Mouse (Mus musculus) midbrain, embryonic 13.5 days (tissue): ENCODE data around the gene Nmnat2. TPM values are rescaled to one million over a fixed set of nuclear protein-coding genes. Genes with fewer than 3 reads are reported as not detected.
"Not testable (repeated sequence)": the region's sequence is repeated elsewhere in the genome, so short reads cannot be mapped to it uniquely, and the experiment has no call there.

ENCODE experiments used
- ATAC-seq: fragments of 200-750 bp; cut with Nextera tagmentation; 2 replicates; pipeline ENCODE4 v1.8.0; 2017; ENCODE audit warnings: mild to moderate bottlenecking, moderate TSS enrichment, moderate library complexity
- H3K27ac ChIP-seq: fragments of 300-500 bp; sonication (generic); 2 replicates; pipeline ENCODE4 v1.5.1; 2015; ENCODE audit warnings: inconsistent platforms, mild to moderate bottlenecking, moderate library complexity
- H3K27me3 ChIP-seq: fragments of 300-500 bp; sonication (generic); 2 replicates; pipeline ENCODE4 v1.6.1; 2015; ENCODE audit warnings: mild to moderate bottlenecking, inconsistent platforms
- H3K36me3 ChIP-seq: fragments of 300-500 bp; sonication (generic); 2 replicates; pipeline ENCODE4 v1.6.1; 2015; ENCODE audit warnings: mild to moderate bottlenecking, inconsistent platforms
- H3K4me1 ChIP-seq: fragments of 300-500 bp; sonication (generic); replicated peaks from 2 replicates; pipeline ENCODE4 v1.6.1; 2015; ENCODE audit warnings: inconsistent platforms
- H3K4me2 ChIP-seq: fragments of 300-500 bp; sonication (generic); replicated peaks from 2 replicates; pipeline ENCODE4 v1.6.1; 2015; ENCODE audit warnings: moderate library complexity, mild to moderate bottlenecking, inconsistent platforms
- H3K4me3 ChIP-seq: fragments of 300-500 bp; sonication (generic); replicated peaks from 2 replicates; pipeline ENCODE4 v1.5.1; 2015; ENCODE audit warnings: mild to moderate bottlenecking, inconsistent platforms
- H3K9ac ChIP-seq: fragments of 300-500 bp; sonication (generic); replicated peaks from 2 replicates; pipeline ENCODE4 v1.6.1; 2015; ENCODE audit warnings: mild to moderate bottlenecking, inconsistent platforms
- H3K9me3 ChIP-seq: fragments of 300-500 bp; sonication (generic); 2 replicates; pipeline ENCODE4 v1.6.1; 2016; ENCODE audit warnings: mild to moderate bottlenecking, inconsistent platforms
- WGBS: fragments of 180-500 bp; shearing (Covaris S2); methylation state at CpG from one replicate; pipeline ENCODE4 v1.1.7; 2015; 5-methylcytosine and 5-hydroxymethylcytosine counted together
- polyA plus RNA-seq: library from polyadenylated mRNA; unstranded; fragments of >200 nt; fragmentation: Nextera tagmentation; extraction: Ambion mirVana; gene quantifications from 2 replicates; pipeline ENCODE4 v1.2.1, GENCODE M21; 2015

The Nmnat2 gene
- polyA plus RNA-seq, 1 experiment from 2014 or later: 62.3 TPM

- 85% methylated on average over 4 of the region's 4 CpGs for WGBS
- 0 out of 2 replicates have a peak, but pooled peaks cover 4% of the 10 kb centered on the region for H3K9me3 ChIP-seq
- H3K36me3 ChIP-seq: no peaks in the 10 kb centered on the region
- no peak for ATAC-seq
- H3K9ac ChIP-seq: no peak overlapping the region
- H3K27ac ChIP-seq: no peak overlapping the region
- H3K4me2 ChIP-seq: no peak overlapping the region
- H3K27me3 ChIP-seq: peaks cover 27% of the 10 kb centered on the region
- no peaks in the 10 kb centered on the region; the same call in none of the 2 replicates for H3K4me1 ChIP-seq
- H3K4me3 ChIP-seq: no peak overlapping the region
Observed at GRCm38 (mm10) chr1:153066387-153066781, 111.6 kb downstream of the Nmnat2 start.

- H3K27ac ChIP-seq: no peak overlapping the region
- H3K9me3 ChIP-seq: 0 out of 2 replicates have a peak, but pooled peaks cover 4% of the 10 kb centered on the region
- H3K36me3 ChIP-seq: no peaks in the 10 kb centered on the region
- peaks cover 16% of the 10 kb centered on the region for H3K4me1 ChIP-seq
- H3K9ac ChIP-seq: no peak overlapping the region
- no peak for ATAC-seq
- no peak overlapping the region for H3K4me3 ChIP-seq
- H3K27me3 ChIP-seq: peaks cover 66% of the 10 kb centered on the region
- H3K4me2 ChIP-seq: no peak overlapping the region
- WGBS: 51% methylated on average over 16 of the region's 16 CpGs
Observed at GRCm38 (mm10) chr1:153071563-153071962, 116.8 kb downstream of the Nmnat2 start.

- Histone ChIP-seq H3K27ac (no peak overlapping the region), H3K9ac (no peak overlapping the region), H3K4me3 (no peak overlapping the region), H3K27me3 (peaks cover 70% of the 10 kb centered on the region), H3K36me3 (peaks cover 4% of the 10 kb centered on the region), H3K9me3 (0 out of 2 replicates have a peak, but pooled peaks cover 4% of the 10 kb centered on the region), H3K4me2 (no peak overlapping the region), H3K4me1 (peaks cover 16% of the 10 kb centered on the region)
- ATAC-seq: no peak
- 42% methylated on average over 12 of the region's 12 CpGs for WGBS
Observed at GRCm38 (mm10) chr1:153071995-153072394, 117.2 kb downstream of the Nmnat2 start.

- H3K9ac ChIP-seq: no peak overlapping the region
- 37% methylated on average over 10 of the region's 10 CpGs for WGBS
- H3K27ac ChIP-seq: no peak overlapping the region
- H3K36me3 ChIP-seq: peaks cover 7% of the 10 kb centered on the region
- 0 out of 2 replicates have a peak, but pooled peaks cover 4% of the 10 kb centered on the region for H3K9me3 ChIP-seq
- H3K4me2 ChIP-seq: no peak overlapping the region
- no peak for ATAC-seq
- H3K4me3 ChIP-seq: no peak overlapping the region
- peaks cover 16% of the 10 kb centered on the region for H3K4me1 ChIP-seq
- peaks cover 75% of the 10 kb centered on the region for H3K27me3 ChIP-seq
Observed at GRCm38 (mm10) chr1:153072711-153073110, 117.9 kb downstream of the Nmnat2 start.

GRCm38 (mm10) chr1:153073441-153073840 lies 118.6 kb downstream of the Nmnat2 start:
- Histone ChIP-seq H3K27me3 (peaks cover 72% of the 10 kb centered on the region), H3K4me1 (peaks cover 16% of the 10 kb centered on the region), H3K27ac (no peak overlapping the region), H3K4me3 (no peak overlapping the region), H3K4me2 (no peak overlapping the region), H3K36me3 (peaks cover 7% of the 10 kb centered on the region), H3K9me3 (no peaks in the 10 kb centered on the region), H3K9ac (no peak overlapping the region)
- WGBS: 3% methylated on average over 9 of the region's 9 CpGs
- ATAC-seq: no peak

DNA sequence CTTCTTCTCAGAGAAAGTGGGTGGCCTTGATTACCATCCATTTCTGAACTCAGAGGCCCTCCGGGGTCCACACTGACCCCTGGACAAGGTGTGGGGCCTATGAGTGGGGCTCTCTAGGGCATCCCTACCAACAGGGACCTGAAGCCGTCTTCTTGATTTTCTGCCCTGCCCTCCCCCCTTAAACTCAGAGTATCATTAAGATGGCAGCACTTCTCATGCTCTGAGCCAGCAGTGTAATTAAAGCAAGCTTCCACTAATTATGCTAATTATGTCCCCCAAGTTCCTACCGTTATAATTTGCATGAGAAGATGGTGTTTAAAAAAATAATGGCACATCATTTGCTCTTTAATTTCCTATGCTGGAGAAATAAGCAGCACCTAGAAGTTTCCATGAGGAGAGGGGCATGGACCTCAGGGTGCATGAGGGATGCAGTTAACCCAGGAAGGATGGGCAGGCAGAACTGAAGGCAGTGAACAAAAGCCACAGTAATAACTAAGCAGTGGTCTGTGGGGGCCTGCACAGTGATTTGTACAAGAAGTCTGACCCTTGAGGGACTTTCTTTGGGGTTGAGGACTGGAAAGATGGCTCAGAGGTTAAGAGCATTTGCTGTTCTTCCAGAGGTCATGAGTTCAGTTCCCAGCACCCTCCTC lies 120.4 kb downstream of the Nmnat2 start:
- ATAC-seq: no peak
- Histone ChIP-seq H3K9me3 (no peaks in the 10 kb centered on the region), H3K4me1 (peaks cover 16% of the 10 kb centered on the region), H3K27ac (no peak overlapping the region), H3K4me2 (no peak overlapping the region), H3K4me3 (no peak overlapping the region), H3K27me3 (peaks cover 63% of the 10 kb centered on the region), H3K36me3 (peaks cover 7% of the 10 kb centered on the region), H3K9ac (no peak overlapping the region)
- WGBS: 76% methylated on average over 3 of the region's 3 CpGs

- Histone ChIP-seq H3K9me3 (no peaks in the 10 kb centered on the region), H3K4me1 (peaks cover 16% of the 10 kb centered on the region), H3K4me3 (no peak overlapping the region), H3K9ac (no peak overlapping the region), H3K4me2 (no peak overlapping the region), H3K27me3 (peaks cover 56% of the 10 kb centered on the region), H3K27ac (no peak overlapping the region), H3K36me3 (peaks cover 7% of the 10 kb centered on the region)
- no peak for ATAC-seq
- 42% methylated on average over 6 of the region's 6 CpGs for WGBS
Observed at GRCm38 (mm10) chr1:153075955-153076354, 121.2 kb downstream of the Nmnat2 start.

GRCm38 (mm10) chr1:153083233-153083632 lies 128.4 kb downstream of the Nmnat2 start:
- not testable (repeated sequence) for H3K4me1 ChIP-seq
- WGBS: 79% methylated on average over 9 of the region's 14 CpGs

GRCm38 (mm10) chr1:153084191-153084590 lies 129.4 kb downstream of the Nmnat2 start:
- no peak overlapping the region for H3K4me3 ChIP-seq
- H3K36me3 ChIP-seq: peaks cover 23% of the 10 kb centered on the region; the same call in 1 of the 2 replicates
- H3K9ac ChIP-seq: no peak overlapping the region
- H3K27ac ChIP-seq: no peak overlapping the region
- no peaks in the 10 kb centered on the region for H3K27me3 ChIP-seq
- no peak overlapping the region for H3K4me2 ChIP-seq
- no peak for ATAC-seq
- no peaks in the 10 kb centered on the region for H3K4me1 ChIP-seq
- WGBS: 83% methylated on average over 6 of the region's 6 CpGs
- H3K9me3 ChIP-seq: no peaks in the 10 kb centered on the region

More at GRCm38 (mm10) chr1:153083233-153083632, 128.4 kb downstream of the Nmnat2 start:
- H3K4me2 ChIP-seq, H3K9ac ChIP-seq, H3K27ac ChIP-seq, H3K27me3 ChIP-seq, H3K4me3 ChIP-seq, H3K9me3 ChIP-seq, ATAC-seq: not testable (repeated sequence)
- H3K36me3 ChIP-seq: peaks cover 17% of the 10 kb centered on the region; the same call in 1 of the 2 replicates

- 94% methylated on average over 5 of the region's 5 CpGs for whole genome bisulfite sequencing
- Histone ChIP-seq H3K36me3 (peaks cover 29% of the 10 kb centered on the region; the same call in 1 of the 2 replicates), H3K9me3 (no peaks in the 10 kb centered on the region), H3K4me2 (no peak overlapping the region), H3K27me3 (no peaks in the 10 kb centered on the region), H3K27ac (no peak overlapping the region), H3K9ac (no peak overlapping the region), H3K4me1 (no peaks in the 10 kb centered on the region), H3K4me3 (no peak overlapping the region)
- ATAC-seq: no peak
Observed at GRCm38 (mm10) chr1:153085198-153085597, 130.4 kb downstream of the Nmnat2 start.

DNA sequence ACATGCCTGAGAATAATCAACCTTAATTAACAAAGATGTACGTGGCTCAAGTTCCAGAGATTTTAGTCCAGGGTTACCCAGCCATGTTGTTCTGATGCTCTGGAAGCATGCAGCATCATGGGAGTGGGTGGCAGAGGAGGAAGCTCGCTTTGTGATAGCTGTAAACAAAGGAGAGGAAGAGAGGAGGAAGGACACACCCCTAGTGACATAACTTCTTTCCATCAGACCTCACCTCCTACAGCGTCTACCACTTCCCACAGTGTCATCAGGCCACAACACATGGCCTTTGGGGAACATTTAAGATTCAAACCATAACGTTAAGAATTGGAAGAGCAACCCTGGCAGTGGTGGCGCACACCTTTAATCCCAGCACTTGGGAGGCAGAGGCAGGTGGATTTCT lies 133.0 kb downstream of the Nmnat2 start:
- ATAC-seq: no peak
- Histone ChIP-seq H3K36me3 (peaks cover 34% of the 10 kb centered on the region; the same call in 1 of the 2 replicates), H3K4me2 (no peak overlapping the region), H3K9ac (no peak overlapping the region), H3K4me1 (no peaks in the 10 kb centered on the region), H3K27ac (no peak overlapping the region), H3K27me3 (peaks cover 3% of the 10 kb centered on the region; the same call in 1 of the 2 replicates), H3K4me3 (no peak overlapping the region), H3K9me3 (no peaks in the 10 kb centered on the region)
- 86% methylated on average over 5 of the region's 5 CpGs for WGBS

DNA sequence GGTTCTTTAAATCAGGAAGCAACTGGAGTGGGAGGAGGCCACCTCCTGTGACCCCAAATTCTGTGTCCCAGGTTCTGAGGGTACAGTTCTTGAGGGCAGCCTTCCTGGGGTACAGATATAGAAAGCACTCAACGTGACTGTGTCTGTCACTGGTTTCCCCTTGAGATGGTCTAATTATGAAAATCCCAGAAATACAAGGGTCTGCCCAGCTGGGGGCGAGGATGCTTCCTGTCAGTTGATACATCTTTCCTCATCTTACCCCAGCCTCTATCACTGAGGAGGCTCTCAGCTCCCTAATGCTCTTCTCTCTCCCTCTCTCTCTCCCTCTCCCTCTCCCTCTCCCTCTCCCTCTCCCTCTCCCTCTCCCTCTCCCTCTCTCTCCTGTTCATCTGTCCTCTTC lies 135.3 kb downstream of the Nmnat2 start:
- Histone ChIP-seq H3K36me3 (peaks cover 29% of the 10 kb centered on the region; the same call in 1 of the 2 replicates), H3K4me2 (no peak overlapping the region), H3K4me3 (no peak overlapping the region), H3K9me3 (no peaks in the 10 kb centered on the region), H3K27me3 (peaks cover 20% of the 10 kb centered on the region), H3K4me1 (peaks cover 5% of the 10 kb centered on the region; the same call in 1 of the 2 replicates), H3K9ac (no peak overlapping the region), H3K27ac (no peak overlapping the region)
- ATAC-seq: no peak
- 79% methylated on average over 2 of the region's 2 CpGs for WGBS
